Mouse (Mus musculus) layer of hippocampus, postnatal 25 days (tissue): ENCODE results near the gene Shmt2. TPM values are rescaled to one million over a fixed set of nuclear protein-coding genes. Genes with fewer than 3 reads are reported as not detected.
A peak's percentile ranks its signal among the peaks of the same experiment; 100 is the strongest.

Experiments
- DNase-seq, 2 experiments: peaks; one replicate each; pipeline ENCODE4 v3.0.0; 2022; ENCODE audit warnings: mixed read lengths in 2 of 2, low spot score in 1 of 2; ENCODE audit errors: extremely low spot score in 1 of 2
- total RNA-seq, 2 experiments: library from RNA; stranded (reverse); gene quantifications; 2 replicates each; pipeline ENCODE4 v1.2.3; 2021

Gene Shmt2
- total RNA-seq, 2 experiments from 2014 or later: 29.5 to 31.8 TPM

- no peak for DNase-seq
Measured at GRCm38 (mm10) chr10:127513501-127514091, 8.6 kb downstream of the Shmt2 start.

- peak; percentile 98 to 99 for DNase-seq
Measured at GRCm38 (mm10) chr10:127512813-127513212, 9.4 kb downstream of the Shmt2 start.

GRCm38 (mm10) chr10:127512307-127512666 lies 10.0 kb downstream of the Shmt2 start:
- no peak for DNase-seq

GRCm38 (mm10) chr10:127511634-127512306 lies 10.5 kb downstream of the Shmt2 start:
- DNase-seq: peak; percentile 68 to 74

- no peak for DNase-seq
Measured at GRCm38 (mm10) chr10:127510895-127511617, 11.2 kb downstream of the Shmt2 start.

- DNase-seq: no peak
Measured at GRCm38 (mm10) chr10:127509837-127510701, 12.2 kb downstream of the Shmt2 start.

- peak; percentile 81 to 91 for DNase-seq
Measured at GRCm38 (mm10) chr10:127509051-127509836, 13.0 kb downstream of the Shmt2 start.

GRCm38 (mm10) chr10:127508239-127508638 lies 14.0 kb downstream of the Shmt2 start:
- DNase-seq: peak; percentile 65 to 79

- no peak for DNase-seq
Measured at GRCm38 (mm10) chr10:127500894-127501893, 21.1 kb downstream of the Shmt2 start, which contains the start of gene Stac3. Stac3 (plus strand) TSS chr10:127501686.

GRCm38 (mm10) chr10:127500042-127500441 lies 22.2 kb downstream of the Shmt2 start:
- DNase-seq: no peak

GRCm38 (mm10) chr10:127499516-127499915 lies 22.7 kb downstream of the Shmt2 start:
- DNase-seq: no peak

GRCm38 (mm10) chr10:127496156-127496555 lies 26.1 kb downstream of the Shmt2 start:
- no peak for DNase-seq

GRCm38 (mm10) chr10:127492118-127492517 lies 30.1 kb downstream of the Shmt2 start:
- DNase-seq: no peak

- no peak for DNase-seq
Measured at GRCm38 (mm10) chr10:127491128-127491512, 31.1 kb downstream of the Shmt2 start.

GRCm38 (mm10) chr10:127490160-127491127 lies 31.8 kb downstream of the Shmt2 start:
- DNase-seq: no peak

- DNase-seq: no peak
Measured at GRCm38 (mm10) chr10:127488856-127489255, 33.4 kb downstream of the Shmt2 start.

GRCm38 (mm10) chr10:127485235-127485634 lies 37.0 kb downstream of the Shmt2 start:
- no peak for DNase-seq
